Mouse (Mus musculus): ENCODE results near the gene Sp1. TPM values are rescaled to one million over a fixed set of nuclear protein-coding genes. Genes with fewer than 3 reads are reported as not detected.

The Sp1 gene
- polyA plus RNA-seq, 1 experiment from 2014 or later: 16.8 TPM

DNA sequence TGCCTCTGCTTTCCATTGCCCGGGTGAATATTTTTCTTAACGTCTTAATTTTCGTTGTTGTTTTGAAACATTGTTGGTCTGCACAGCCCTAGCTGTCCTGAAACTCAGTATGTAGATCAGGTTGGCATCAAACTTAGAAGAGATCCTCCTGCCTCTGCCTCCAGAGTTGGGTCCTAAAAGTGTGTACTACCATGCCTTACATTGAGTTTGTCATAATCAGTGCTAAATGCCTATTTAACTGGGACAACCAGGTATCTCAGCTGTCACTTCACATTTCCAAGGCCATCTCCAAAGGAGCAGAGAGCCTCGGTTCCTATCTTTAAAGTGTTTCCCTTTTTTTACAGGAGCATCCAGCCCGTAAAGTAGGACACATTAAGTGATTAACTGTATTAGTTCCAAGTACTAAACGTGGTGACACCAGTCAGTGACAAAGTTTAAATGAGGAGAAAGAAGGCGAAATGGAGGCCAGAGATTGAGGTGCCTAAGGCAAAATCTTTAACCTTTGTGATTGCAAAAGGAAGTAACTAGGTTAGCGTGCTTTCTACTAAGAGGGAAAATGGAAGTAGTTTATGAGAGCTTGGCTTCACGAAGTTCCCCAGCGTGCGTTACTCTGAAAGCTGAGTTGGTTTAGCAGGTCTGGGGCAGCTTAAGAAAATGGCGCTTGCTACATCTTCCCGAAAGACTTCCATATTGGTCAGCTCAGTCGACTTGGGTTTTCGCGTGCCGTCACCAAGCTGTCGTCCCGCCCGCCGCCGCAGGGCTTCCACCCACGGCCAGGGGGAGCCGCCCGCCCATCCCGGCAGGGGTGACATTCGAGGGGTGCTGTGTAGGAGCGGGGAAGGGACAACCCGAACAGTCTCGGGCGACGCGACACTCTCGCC lies 1.1 kb upstream of the Sp1 start:
- H3K4me1 ChIP-seq (ENCODE audit: control insufficient read depth, insufficient read depth, low read length): peaks cover 25% of the 10 kb centered on the region; the same call in 1 of the 2 replicates
- H3K27ac ChIP-seq (ENCODE audit: low read depth, low read length): peak overlapping the region; percentile 100
- WGBS: 15% methylated on average over 34 of the region's 34 CpGs
- peak overlapping the region; percentile 72 for H3K4me2 ChIP-seq (replicated peaks; ENCODE audit: low read depth, low read length)
- peak overlapping the region; percentile 68 for H3K4me3 ChIP-seq (ENCODE audit: low read length)
- no peak; the same call in 1 of the 2 replicates for ATAC-seq (ENCODE audit: low FRiP score, low TSS enrichment)
- peak overlapping the region; percentile 81 for H3K9ac ChIP-seq (ENCODE audit: low read depth, low read length)
- no peaks in the 10 kb centered on the region for H3K9me3 ChIP-seq (ENCODE audit: control insufficient read depth, low read length)
- H3K27me3 ChIP-seq (ENCODE audit: control insufficient read depth, insufficient read depth, low read length): no peaks in the 10 kb centered on the region
- peaks cover 23% of the 10 kb centered on the region for H3K36me3 ChIP-seq (ENCODE audit: control insufficient read depth, insufficient read depth, low read length)

DNA sequence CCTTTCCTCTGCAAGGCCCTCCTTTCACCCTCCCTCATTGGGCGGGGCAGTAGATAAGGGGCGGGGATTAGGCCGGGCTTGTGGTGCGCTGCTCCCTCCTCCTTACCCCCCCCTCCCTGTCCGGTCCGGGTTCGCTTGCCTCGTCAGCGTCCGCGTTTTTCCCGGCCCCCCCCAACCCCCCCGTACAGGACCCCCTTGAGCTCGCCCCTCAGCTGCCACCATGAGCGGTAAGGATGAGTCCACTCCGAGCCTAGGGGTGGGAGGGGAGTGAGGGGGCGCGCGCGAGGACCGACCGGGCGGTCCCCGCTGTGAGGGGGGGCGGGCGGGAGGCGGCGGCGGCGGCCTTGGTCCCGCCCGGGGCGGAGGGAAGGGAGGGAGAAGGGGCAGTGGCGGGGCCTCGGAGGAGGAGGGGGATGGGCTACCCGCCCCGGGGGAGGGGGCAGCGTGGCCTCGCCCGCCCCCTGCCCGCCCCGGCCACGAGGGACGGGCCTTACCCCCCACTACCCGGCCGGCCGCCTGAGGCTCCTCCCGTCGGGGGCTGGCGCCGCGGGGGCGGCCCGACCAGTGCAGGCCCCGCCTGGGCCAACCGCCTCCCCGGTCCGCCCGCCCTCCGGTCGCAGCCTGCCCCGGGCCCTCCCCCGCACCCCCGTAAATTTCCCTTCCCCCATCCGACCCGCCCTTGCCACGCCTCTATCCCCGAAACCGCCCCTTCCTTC lies 411 bp downstream of the Sp1 start:
- Histone ChIP-seq H3K27me3 (ENCODE audit: control insufficient read depth, insufficient read depth, low read length) (no peaks in the 10 kb centered on the region), H3K27ac (ENCODE audit: low read depth, low read length) (peak overlapping the region; percentile 100), H3K4me3 (ENCODE audit: low read length) (peak overlapping the region; percentile 68), H3K9me3 (ENCODE audit: control insufficient read depth, low read length) (no peaks in the 10 kb centered on the region), H3K36me3 (ENCODE audit: control insufficient read depth, insufficient read depth, low read length) (peaks cover 36% of the 10 kb centered on the region), H3K4me2 (replicated peaks; ENCODE audit: low read depth, low read length) (peak overlapping the region; percentile 33), H3K9ac (ENCODE audit: low read depth, low read length) (peak overlapping the region; percentile 90), H3K4me1 (ENCODE audit: control insufficient read depth, insufficient read depth, low read length) (peaks cover 34% of the 10 kb centered on the region; the same call in 1 of the 2 replicates)
- ATAC-seq (ENCODE audit: low FRiP score, low TSS enrichment): peak; percentile 44
- 1% methylated on average over 30 of the region's 69 CpGs for WGBS

DNA sequence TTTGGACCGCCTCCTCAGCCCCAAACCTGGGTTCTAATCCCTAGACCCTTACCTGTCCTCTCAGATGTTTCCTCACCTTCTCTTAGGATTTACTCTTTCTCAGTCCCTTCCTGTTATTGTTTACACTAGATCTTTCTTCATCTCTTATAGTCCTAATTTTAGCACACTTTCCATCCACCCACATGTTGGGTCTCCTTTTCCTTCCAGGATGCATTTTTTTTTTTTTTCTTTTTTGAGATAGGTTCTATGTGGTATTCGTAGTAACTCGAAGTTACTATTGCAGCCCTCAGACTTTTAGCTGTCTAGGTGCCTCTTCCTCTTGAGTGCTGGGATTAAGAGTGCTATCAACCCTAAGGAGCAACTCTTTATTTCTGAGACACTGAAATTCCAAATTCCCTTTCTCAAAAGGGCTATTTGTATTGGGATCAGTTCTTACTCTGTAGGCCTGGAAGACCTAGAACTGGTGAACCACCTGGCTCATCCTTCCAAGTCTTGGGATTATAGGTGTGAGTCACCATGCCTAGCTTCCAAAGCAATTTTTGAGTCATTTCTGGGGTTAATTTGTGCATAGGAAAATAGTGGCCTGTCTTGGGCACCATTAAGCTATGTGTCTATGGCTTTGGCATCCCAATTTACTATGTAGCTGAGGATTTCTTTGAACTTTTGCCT lies 1.1 kb downstream of the Sp1 start:
- no peaks in the 10 kb centered on the region for H3K27me3 ChIP-seq (ENCODE audit: control insufficient read depth, insufficient read depth, low read length)
- H3K4me3 ChIP-seq (ENCODE audit: low read length): peak overlapping the region; percentile 68
- H3K9ac ChIP-seq (ENCODE audit: low read depth, low read length): peak overlapping the region; percentile 90; the same call in 1 of the 2 replicates
- H3K4me1 ChIP-seq (ENCODE audit: control insufficient read depth, insufficient read depth, low read length): peaks cover 34% of the 10 kb centered on the region; the same call in 1 of the 2 replicates
- peaks cover 41% of the 10 kb centered on the region for H3K36me3 ChIP-seq (ENCODE audit: control insufficient read depth, insufficient read depth, low read length)
- H3K4me2 ChIP-seq (replicated peaks; ENCODE audit: low read depth, low read length): peak overlapping the region; percentile 33
- WGBS: 28% methylated on average over 3 of the region's 3 CpGs
- H3K9me3 ChIP-seq (ENCODE audit: control insufficient read depth, low read length): no peaks in the 10 kb centered on the region
- no peak for ATAC-seq (ENCODE audit: low FRiP score, low TSS enrichment)
- H3K27ac ChIP-seq (ENCODE audit: low read depth, low read length): peak overlapping the region; percentile 100

DNA sequence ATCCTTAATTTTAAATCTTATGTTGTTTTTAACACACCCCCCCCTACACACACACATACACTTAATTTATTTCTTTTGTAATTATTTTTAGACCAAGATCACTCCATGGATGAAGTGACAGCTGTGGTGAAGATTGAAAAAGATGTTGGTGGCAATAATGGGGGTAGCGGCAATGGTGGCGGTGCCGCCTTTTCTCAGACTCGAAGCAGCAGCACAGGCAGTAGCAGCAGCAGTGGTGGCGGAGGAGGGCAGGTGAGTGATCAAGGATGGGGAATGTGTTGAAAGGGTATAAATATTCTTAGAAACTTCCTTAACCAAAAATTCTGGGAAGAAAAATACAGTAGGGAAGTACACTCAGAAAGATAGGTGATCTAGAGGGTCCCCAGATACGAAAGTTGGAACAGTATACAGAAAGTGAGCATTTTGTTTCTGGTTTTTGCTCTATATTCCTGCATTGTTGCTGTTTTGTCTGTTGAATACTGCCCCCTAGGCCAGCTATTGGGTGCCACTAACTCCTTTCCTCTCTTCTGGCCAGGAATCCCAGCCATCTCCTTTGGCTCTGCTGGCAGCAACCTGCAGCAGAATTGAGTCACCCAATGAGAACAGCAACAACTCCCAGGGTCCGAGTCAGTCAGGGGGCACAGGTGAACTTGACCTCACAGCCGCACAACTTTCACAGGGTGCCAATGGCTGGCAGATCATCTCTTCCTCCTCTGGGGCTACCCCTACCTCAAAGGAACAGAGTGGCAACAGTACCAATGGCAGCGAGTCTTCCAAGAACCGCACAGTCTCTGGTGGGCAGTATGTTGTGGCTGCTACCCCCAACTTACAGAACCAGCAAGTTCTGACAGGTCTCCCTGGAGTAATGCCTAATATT lies 2.0 kb downstream of the Sp1 start:
- H3K27me3 ChIP-seq (ENCODE audit: control insufficient read depth, insufficient read depth, low read length): no peaks in the 10 kb centered on the region
- no peak overlapping the region for H3K9ac ChIP-seq (ENCODE audit: low read depth, low read length)
- H3K4me3 ChIP-seq (ENCODE audit: low read length): no peak overlapping the region
- ATAC-seq (ENCODE audit: low FRiP score, low TSS enrichment): no peak
- no peak overlapping the region for H3K4me2 ChIP-seq (replicated peaks; ENCODE audit: low read depth, low read length)
- peaks cover 34% of the 10 kb centered on the region; the same call in 1 of the 2 replicates for H3K4me1 ChIP-seq (ENCODE audit: control insufficient read depth, insufficient read depth, low read length)
- no peaks in the 10 kb centered on the region for H3K9me3 ChIP-seq (ENCODE audit: control insufficient read depth, low read length)
- 91% methylated on average over 10 of the region's 10 CpGs for WGBS
- H3K36me3 ChIP-seq (ENCODE audit: control insufficient read depth, insufficient read depth, low read length): peaks cover 49% of the 10 kb centered on the region
- no peak overlapping the region for H3K27ac ChIP-seq (ENCODE audit: low read depth, low read length)

DNA sequence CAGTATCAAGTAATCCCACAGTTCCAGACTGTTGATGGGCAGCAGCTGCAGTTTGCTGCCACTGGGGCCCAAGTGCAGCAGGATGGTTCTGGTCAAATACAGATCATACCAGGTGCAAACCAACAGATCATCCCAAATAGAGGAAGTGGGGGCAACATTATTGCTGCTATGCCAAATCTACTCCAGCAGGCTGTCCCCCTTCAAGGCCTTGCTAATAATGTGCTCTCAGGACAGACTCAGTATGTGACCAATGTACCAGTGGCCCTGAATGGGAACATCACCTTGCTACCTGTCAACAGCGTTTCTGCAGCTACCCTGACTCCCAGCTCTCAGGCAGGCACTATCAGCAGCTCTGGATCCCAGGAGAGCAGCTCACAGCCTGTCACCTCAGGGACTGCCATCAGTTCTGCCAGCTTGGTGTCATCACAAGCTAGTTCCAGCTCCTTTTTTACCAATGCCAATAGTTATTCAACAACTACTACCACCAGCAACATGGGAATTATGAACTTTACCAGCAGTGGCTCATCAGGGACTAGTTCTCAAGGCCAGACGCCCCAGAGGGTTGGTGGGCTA lies 2.7 kb downstream of the Sp1 start:
- Histone ChIP-seq H3K4me2 (replicated peaks; ENCODE audit: low read depth, low read length) (no peak overlapping the region), H3K4me1 (ENCODE audit: control insufficient read depth, insufficient read depth, low read length) (peaks cover 34% of the 10 kb centered on the region; the same call in 1 of the 2 replicates)

DNA sequence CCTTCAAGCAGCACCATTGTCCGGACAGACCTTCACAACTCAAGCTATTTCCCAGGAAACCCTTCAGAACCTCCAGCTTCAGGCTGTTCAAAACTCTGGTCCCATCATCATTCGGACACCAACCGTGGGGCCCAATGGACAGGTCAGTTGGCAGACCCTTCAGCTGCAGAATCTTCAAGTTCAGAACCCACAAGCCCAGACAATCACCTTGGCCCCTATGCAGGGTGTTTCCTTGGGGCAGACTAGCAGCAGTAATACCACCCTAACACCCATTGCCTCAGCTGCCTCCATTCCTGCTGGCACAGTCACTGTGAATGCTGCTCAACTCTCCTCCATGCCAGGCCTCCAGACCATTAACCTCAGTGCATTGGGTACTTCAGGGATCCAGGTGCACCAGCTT lies 3.3 kb downstream of the Sp1 start:
- Histone ChIP-seq H3K4me3 (ENCODE audit: low read length) (0 out of 2 replicates have a peak overlapping the region, but pooled peaks have one; percentile 1), H3K4me2 (replicated peaks; ENCODE audit: low read depth, low read length) (0 out of 2 replicates have a peak overlapping the region, but pooled peaks have one; percentile 5), H3K36me3 (ENCODE audit: control insufficient read depth, insufficient read depth, low read length) (peaks cover 54% of the 10 kb centered on the region), H3K4me1 (ENCODE audit: control insufficient read depth, insufficient read depth, low read length) (peaks cover 34% of the 10 kb centered on the region; the same call in 1 of the 2 replicates), H3K27ac (ENCODE audit: low read depth, low read length) (no peak overlapping the region), H3K9ac (ENCODE audit: low read depth, low read length) (no peak overlapping the region; the same call in 1 of the 2 replicates), H3K9me3 (ENCODE audit: control insufficient read depth, low read length) (no peaks in the 10 kb centered on the region), H3K27me3 (ENCODE audit: control insufficient read depth, insufficient read depth, low read length) (no peaks in the 10 kb centered on the region)
- 94% methylated on average over 3 of the region's 3 CpGs for WGBS
- no peak for ATAC-seq (ENCODE audit: low FRiP score, low TSS enrichment)

More for the DNA sequence above, 2.7 kb downstream of the Sp1 start:
- Histone ChIP-seq H3K9ac (ENCODE audit: low read depth, low read length) (no peak overlapping the region), H3K4me3 (ENCODE audit: low read length) (no peak overlapping the region), H3K9me3 (ENCODE audit: control insufficient read depth, low read length) (no peaks in the 10 kb centered on the region), H3K27ac (ENCODE audit: low read depth, low read length) (no peak overlapping the region), H3K27me3 (ENCODE audit: control insufficient read depth, insufficient read depth, low read length) (no peaks in the 10 kb centered on the region), H3K36me3 (ENCODE audit: control insufficient read depth, insufficient read depth, low read length) (peaks cover 49% of the 10 kb centered on the region)
- WGBS: 86% methylated on average over 2 of the region's 2 CpGs
- ATAC-seq (ENCODE audit: low FRiP score, low TSS enrichment): no peak

DNA sequence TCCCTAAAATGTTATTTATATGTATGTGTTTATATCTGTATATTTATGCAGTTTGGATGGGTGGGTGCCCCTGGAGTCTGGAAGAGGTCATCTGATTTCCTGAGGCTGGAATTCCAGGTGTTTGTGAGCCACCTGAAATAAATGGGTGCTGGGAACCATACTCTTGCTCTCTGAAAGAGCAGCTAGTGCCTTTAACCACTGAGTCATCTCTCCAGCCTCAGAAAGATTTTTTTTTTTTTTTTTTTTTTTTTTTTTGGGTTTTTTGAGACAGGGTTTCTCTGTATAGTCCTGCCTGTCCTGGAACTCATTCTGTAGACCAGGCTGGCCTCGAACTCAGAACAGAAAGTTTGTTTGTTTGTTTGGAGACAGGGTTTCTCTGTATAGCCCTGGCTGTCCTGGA lies 5.1 kb downstream of the Sp1 start:
- H3K4me3 ChIP-seq (ENCODE audit: low read length): no peak overlapping the region
- no peaks in the 10 kb centered on the region for H3K27me3 ChIP-seq (ENCODE audit: control insufficient read depth, insufficient read depth, low read length)
- no peaks in the 10 kb centered on the region for H3K9me3 ChIP-seq (ENCODE audit: control insufficient read depth, low read length)
- 96% methylated on average over 1 of the region's 1 CpGs for WGBS
- H3K9ac ChIP-seq (ENCODE audit: low read depth, low read length): no peak overlapping the region
- no peak for ATAC-seq (ENCODE audit: low FRiP score, low TSS enrichment)
- no peak overlapping the region for H3K4me2 ChIP-seq (replicated peaks; ENCODE audit: low read depth, low read length)
- H3K36me3 ChIP-seq (ENCODE audit: control insufficient read depth, insufficient read depth, low read length): peaks cover 62% of the 10 kb centered on the region
- peaks cover 34% of the 10 kb centered on the region; the same call in 1 of the 2 replicates for H3K4me1 ChIP-seq (ENCODE audit: control insufficient read depth, insufficient read depth, low read length)
- no peak overlapping the region for H3K27ac ChIP-seq (ENCODE audit: low read depth, low read length)

DNA sequence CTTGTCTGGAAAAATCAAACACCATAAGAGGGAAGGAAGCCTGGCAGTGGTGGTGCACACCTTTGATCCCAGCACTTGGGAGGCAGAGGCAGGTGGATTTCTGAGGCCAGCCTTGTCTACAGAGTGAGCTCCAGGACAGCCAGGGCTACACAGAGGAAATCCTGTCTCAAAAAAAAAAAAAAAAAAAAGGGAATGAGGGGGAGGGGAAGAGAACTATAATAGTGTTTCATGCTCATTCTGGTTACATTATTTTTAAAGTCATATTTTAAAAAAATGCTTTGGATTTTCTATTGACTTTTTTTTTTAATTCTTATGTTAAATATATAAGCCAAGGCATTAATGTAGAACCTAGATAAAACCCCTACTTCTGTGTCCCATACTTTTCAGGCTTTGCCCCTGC lies 7.7 kb downstream of the Sp1 start:
- Histone ChIP-seq H3K9ac (ENCODE audit: low read depth, low read length) (no peak overlapping the region), H3K4me2 (replicated peaks; ENCODE audit: low read depth, low read length) (no peak overlapping the region), H3K27me3 (ENCODE audit: control insufficient read depth, insufficient read depth, low read length) (no peaks in the 10 kb centered on the region), H3K27ac (ENCODE audit: low read depth, low read length) (no peak overlapping the region), H3K4me1 (ENCODE audit: control insufficient read depth, insufficient read depth, low read length) (peaks cover 20% of the 10 kb centered on the region; the same call in 1 of the 2 replicates), H3K9me3 (ENCODE audit: control insufficient read depth, low read length) (no peaks in the 10 kb centered on the region), H3K4me3 (ENCODE audit: low read length) (no peak overlapping the region), H3K36me3 (ENCODE audit: control insufficient read depth, insufficient read depth, low read length) (peaks cover 55% of the 10 kb centered on the region)
- ATAC-seq (ENCODE audit: low FRiP score, low TSS enrichment): no peak

Measured in kidney, embryonic 14.5 days (tissue).